Mouse (Mus musculus): ENCODE data around the gene Bcl2l2. TPM values are rescaled to one million over a fixed set of nuclear protein-coding genes. Genes with fewer than 3 reads are reported as not detected.

The Bcl2l2 gene
- polyA plus RNA-seq, 1 experiment, result 0.95 TPM

GRCm38 (mm10) chr14:54912109-54912850 is 29.1 kb downstream of the Bcl2l2 start:
- H3K36me3 ChIP-seq (ENCODE audit: control insufficient read depth), result no peaks in the 10 kb centered on the region
- no peaks in the 10 kb centered on the region for H3K4me1 ChIP-seq (ENCODE audit: control insufficient read depth)
- H3K27me3 ChIP-seq (ENCODE audit: control insufficient read depth), result peaks cover 47% of the 10 kb centered on the region
- TF ChIP-seq GATA1 (IDR thresholded peaks at IDR 0.05; ENCODE audit: low read length), result no peak
- TF ChIP-seq TAL1 (IDR thresholded peaks at IDR 0.05; ENCODE audit: low read length), result no peak
- H3K4me3 ChIP-seq (replicated peaks), result peak overlapping the region; percentile 50
- peaks cover 4% of the 10 kb centered on the region; the same call in 1 of the 2 replicates for H3K9me3 ChIP-seq (ENCODE audit: control insufficient read depth, low read length)

GRCm38 (mm10) chr14:54912886-54913285 is 29.7 kb downstream of the Bcl2l2 start, which contains the start of gene Slc22a17:
Slc22a17 (minus strand) TSS chr14:54913132.
- peaks cover 47% of the 10 kb centered on the region for H3K27me3 ChIP-seq (ENCODE audit: control insufficient read depth)
- H3K9me3 ChIP-seq (ENCODE audit: control insufficient read depth, low read length), result peaks cover 4% of the 10 kb centered on the region; the same call in 1 of the 2 replicates
- H3K36me3 ChIP-seq (ENCODE audit: control insufficient read depth), result no peaks in the 10 kb centered on the region
- TF ChIP-seq TAL1 (IDR thresholded peaks at IDR 0.05; ENCODE audit: low read length), result no peak
- no peak for TF ChIP-seq GATA1 (IDR thresholded peaks at IDR 0.05; ENCODE audit: low read length)
- no peaks in the 10 kb centered on the region for H3K4me1 ChIP-seq (ENCODE audit: control insufficient read depth)
- peak within 1 kb of the TSS; percentile 50 for H3K4me3 ChIP-seq (replicated peaks)

- H3K27me3 ChIP-seq (ENCODE audit: control insufficient read depth), result peaks cover 47% of the 10 kb centered on the region
- H3K36me3 ChIP-seq (ENCODE audit: control insufficient read depth), result no peaks in the 10 kb centered on the region
- H3K4me3 ChIP-seq (replicated peaks), result no peak overlapping the region
- TF ChIP-seq GATA1 (IDR thresholded peaks at IDR 0.05; ENCODE audit: low read length) (no peak), TAL1 (IDR thresholded peaks at IDR 0.05; ENCODE audit: low read length) (no peak)
- no peaks in the 10 kb centered on the region for H3K4me1 ChIP-seq (ENCODE audit: control insufficient read depth)
- peaks cover 4% of the 10 kb centered on the region; the same call in 1 of the 2 replicates for H3K9me3 ChIP-seq (ENCODE audit: control insufficient read depth, low read length)
Observed at GRCm38 (mm10) chr14:54913343-54913742, 30.2 kb downstream of the Bcl2l2 start.

- TF ChIP-seq TAL1 (IDR thresholded peaks at IDR 0.05; ENCODE audit: low read length), result no peak
- TF ChIP-seq GATA1 (IDR thresholded peaks at IDR 0.05; ENCODE audit: low read length), result no peak
- Histone ChIP-seq H3K27me3 (ENCODE audit: control insufficient read depth) (peaks cover 18% of the 10 kb centered on the region), H3K9me3 (ENCODE audit: control insufficient read depth, low read length) (peaks cover 8% of the 10 kb centered on the region), H3K36me3 (ENCODE audit: control insufficient read depth) (no peaks in the 10 kb centered on the region), H3K4me3 (replicated peaks) (no peak overlapping the region), H3K4me1 (ENCODE audit: control insufficient read depth) (peaks cover 13% of the 10 kb centered on the region)
Observed at GRCm38 (mm10) chr14:54920076-54920685, 37.0 kb downstream of the Bcl2l2 start.

- H3K9me3 ChIP-seq (ENCODE audit: control insufficient read depth, low read length), result peaks cover 10% of the 10 kb centered on the region
- peaks cover 63% of the 10 kb centered on the region for H3K27me3 ChIP-seq (ENCODE audit: control insufficient read depth)
- H3K4me3 ChIP-seq (replicated peaks), result peak overlapping the region; percentile 19
- TF ChIP-seq TAL1 (IDR thresholded peaks at IDR 0.05; ENCODE audit: low read length), result no peak
- TF ChIP-seq GATA1 (IDR thresholded peaks at IDR 0.05; ENCODE audit: low read length), result no peak
- peaks cover 21% of the 10 kb centered on the region for H3K4me1 ChIP-seq (ENCODE audit: control insufficient read depth)
- H3K36me3 ChIP-seq (ENCODE audit: control insufficient read depth), result no peaks in the 10 kb centered on the region
Observed at GRCm38 (mm10) chr14:54924641-54925348, 41.6 kb downstream of the Bcl2l2 start.

GRCm38 (mm10) chr14:54925349-54926342 is 42.5 kb downstream of the Bcl2l2 start, which contains the start of gene Efs:
Efs (minus strand) TSS chr14:54926126.
- Histone ChIP-seq H3K9me3 (ENCODE audit: control insufficient read depth, low read length) (peaks cover 10% of the 10 kb centered on the region), H3K4me1 (ENCODE audit: control insufficient read depth) (peaks cover 21% of the 10 kb centered on the region), H3K36me3 (ENCODE audit: control insufficient read depth) (no peaks in the 10 kb centered on the region), H3K27me3 (ENCODE audit: control insufficient read depth) (peaks cover 69% of the 10 kb centered on the region), H3K4me3 (replicated peaks) (no peak within 1 kb of the TSS)
- TF ChIP-seq GATA1 (IDR thresholded peaks at IDR 0.05; ENCODE audit: low read length) (no peak), TAL1 (IDR thresholded peaks at IDR 0.05; ENCODE audit: low read length) (no peak)

GRCm38 (mm10) chr14:54926401-54927158 is 43.4 kb downstream of the Bcl2l2 start:
- Histone ChIP-seq H3K4me1 (ENCODE audit: control insufficient read depth) (peaks cover 21% of the 10 kb centered on the region), H3K36me3 (ENCODE audit: control insufficient read depth) (no peaks in the 10 kb centered on the region), H3K4me3 (replicated peaks) (no peak overlapping the region), H3K27me3 (ENCODE audit: control insufficient read depth) (peaks cover 67% of the 10 kb centered on the region), H3K9me3 (ENCODE audit: control insufficient read depth, low read length) (peaks cover 2% of the 10 kb centered on the region; the same call in 1 of the 2 replicates)
- TF ChIP-seq TAL1 (IDR thresholded peaks at IDR 0.05; ENCODE audit: low read length) (no peak), GATA1 (IDR thresholded peaks at IDR 0.05; ENCODE audit: low read length) (no peak)
